Mouse (Mus musculus) limb, embryonic 14.5 days (tissue): Measurements from ENCODE around the gene BC067074. TPM values are rescaled to one million over a fixed set of nuclear protein-coding genes. Genes with fewer than 3 reads are reported as not detected.

Experiments
- ATAC-seq: fragments of 200-750 bp; cut with Nextera tagmentation; 2 replicates; pipeline ENCODE4 v1.8.0; 2017; ENCODE audit warnings: low read depth, moderate number of reproducible peaks, moderate TSS enrichment; ENCODE audit not compliant: low FRiP score
- DNase-seq: peaks from one replicate; pipeline ENCODE4 v3.0.0-alpha.2; 2015; ENCODE audit warnings: low spot score
- H3K27ac ChIP-seq: fragments of 300-500 bp; sonication (generic); replicated peaks from 2 replicates; pipeline ENCODE4 v1.5.1; 2014; ENCODE audit warnings: low read depth, mild to moderate bottlenecking, low read length, moderate library complexity, mixed read lengths
- H3K27me3 ChIP-seq: fragments of 300-500 bp; sonication (generic); 2 replicates; pipeline ENCODE4 v1.6.1; 2014; ENCODE audit warnings: low read length, mixed read lengths; ENCODE audit not compliant: control insufficient read depth, insufficient read depth
- H3K36me3 ChIP-seq: fragments of 300-500 bp; sonication (generic); 2 replicates; pipeline ENCODE4 v1.6.1; 2014; ENCODE audit warnings: mild to moderate bottlenecking, low read length, moderate library complexity, mixed read lengths; ENCODE audit not compliant: control insufficient read depth, insufficient read depth
- H3K4me1 ChIP-seq: fragments of 300-500 bp; sonication (generic); 2 replicates; pipeline ENCODE4 v1.6.1; 2014; ENCODE audit warnings: antibody characterized with exemption, low read length, mixed read lengths; ENCODE audit not compliant: control insufficient read depth, insufficient read depth
- H3K4me2 ChIP-seq: fragments of 300-500 bp; sonication (generic); replicated peaks from 2 replicates; pipeline ENCODE4 v1.6.1; 2014; ENCODE audit warnings: low read depth, mild to moderate bottlenecking, low read length, moderate library complexity; ENCODE audit not compliant: severe bottlenecking
- H3K4me3 ChIP-seq: fragments of 300-500 bp; sonication (generic); replicated peaks from 2 replicates; pipeline ENCODE4 v1.5.1; 2014; ENCODE audit warnings: low read length
- H3K9ac ChIP-seq: fragments of 300-500 bp; sonication (generic); 2 replicates; pipeline ENCODE4 v1.6.1; 2014; ENCODE audit warnings: mild to moderate bottlenecking, low read depth, low read length, moderate library complexity; ENCODE audit not compliant: severe bottlenecking
- H3K9me3 ChIP-seq: fragments of 300-500 bp; sonication (generic); 2 replicates; pipeline ENCODE4 v1.6.1; 2016; ENCODE audit warnings: low read length; ENCODE audit not compliant: control insufficient read depth
- POLR2A ChIP-seq: fragments of 200-500 bp; IDR thresholded peaks from 2 replicates; pipeline ENCODE4 v1.8.0; 2012; ENCODE audit warnings: inconsistent platforms, mild to moderate bottlenecking, moderate library complexity, borderline replicate concordance; ENCODE audit not compliant: insufficient read depth, insufficient read length; ENCODE audit errors: extremely low read depth
- WGBS: fragments of 180-500 bp; shearing (Covaris S2); extraction: QIAGEN DNeasy Blood & Tissue Kit; methylation state at CpG from one replicate; pipeline ENCODE4 v1.1.7; 2014; 5-methylcytosine and 5-hydroxymethylcytosine counted together
- polyA plus RNA-seq, 2 experiments: library from polyadenylated mRNA; depleted of rRNA in 1 of 2; stranded (reverse) in 1 of 2; unstranded in 1 of 2; fragments of >200 nt; fragmentation: Nextera tagmentation in 1 of 2; extraction: Ambion mirVana in 1 of 2; gene quantifications; 2 replicates each; pipeline versions ENCODE4 v1.2.1 to v1.2.3; 2012 to 2014

The BC067074 gene
- polyA plus RNA-seq, 2 experiments: 8.6 to 21.9 TPM

DNA sequence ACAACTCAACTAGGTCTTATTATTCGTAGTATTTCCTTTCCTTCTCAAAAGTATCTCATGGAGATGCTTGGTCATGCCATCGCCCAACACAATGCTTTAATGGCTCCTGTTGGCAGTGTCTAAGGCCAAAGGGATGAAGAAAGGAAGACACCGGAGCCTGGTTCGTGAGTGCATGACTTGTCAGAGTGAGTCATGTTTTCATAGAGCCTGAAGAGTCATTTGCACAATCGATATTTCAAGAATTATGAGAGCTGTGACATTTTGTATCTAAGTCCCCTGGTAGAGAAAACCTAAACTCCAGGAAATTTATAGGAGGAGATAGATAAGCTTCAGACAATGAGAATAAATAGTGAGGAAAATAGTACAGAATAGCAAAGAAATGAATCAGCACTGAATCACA is 33.7 kb upstream of the BC067074 start:
- ATAC-seq (no peak), DNase-seq (no peak)
- no peak overlapping the region for H3K27ac ChIP-seq
- H3K4me2 ChIP-seq: no peak overlapping the region
- H3K9ac ChIP-seq: no peak overlapping the region
- no peak for TF ChIP-seq POLR2A
- no peaks in the 10 kb centered on the region for H3K36me3 ChIP-seq
- no peaks in the 10 kb centered on the region for H3K9me3 ChIP-seq
- no peak overlapping the region for H3K4me3 ChIP-seq
- WGBS: 90% methylated on average over 5 of the region's 5 CpGs
- H3K27me3 ChIP-seq: no peaks in the 10 kb centered on the region
- no peaks in the 10 kb centered on the region for H3K4me1 ChIP-seq

DNA sequence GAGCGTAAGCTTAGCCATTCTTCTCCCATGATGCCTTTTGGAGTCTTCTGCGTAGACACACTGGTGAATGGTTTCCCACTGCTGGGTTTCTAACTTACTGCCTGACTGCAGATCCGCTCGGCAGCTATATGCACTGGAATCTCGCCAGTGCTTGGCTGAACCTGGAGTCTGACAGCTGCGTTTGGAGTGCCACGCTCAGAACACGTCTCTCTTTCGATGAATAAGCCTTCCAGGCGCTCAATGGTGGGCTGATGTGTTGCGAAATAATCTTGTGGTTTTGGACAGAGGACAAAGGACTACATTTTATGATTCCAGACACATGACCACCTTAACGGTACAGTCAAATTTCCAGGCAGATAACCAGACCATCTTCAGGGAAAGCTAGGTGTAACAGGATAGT is 30.1 kb upstream of the BC067074 start:
- 56% methylated on average over 12 of the region's 12 CpGs for WGBS

DNA sequence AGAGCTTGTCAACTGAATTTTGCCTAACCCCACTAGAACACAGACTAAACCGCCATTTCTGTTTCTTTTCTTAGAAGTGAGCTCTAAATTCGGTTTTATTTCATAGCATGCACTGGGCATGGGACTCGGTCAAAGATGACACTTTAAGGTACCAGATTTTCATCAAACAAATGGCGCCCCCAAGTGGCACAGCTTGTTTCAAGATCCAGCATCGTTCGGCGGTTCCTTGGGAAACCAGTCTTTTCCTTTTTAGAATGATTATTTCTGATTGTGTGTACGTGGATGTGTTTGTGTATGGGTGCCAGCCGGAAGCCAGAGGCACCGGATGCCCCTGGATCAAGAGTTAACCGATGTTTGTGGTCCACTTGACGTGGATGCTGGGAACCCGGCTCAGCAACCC is 27.7 kb upstream of the BC067074 start:
- H3K9ac ChIP-seq: no peak overlapping the region
- H3K9me3 ChIP-seq: no peaks in the 10 kb centered on the region
- H3K4me2 ChIP-seq: no peak overlapping the region
- ATAC-seq (no peak), DNase-seq (peak; percentile 73)
- WGBS: 27% methylated on average over 13 of the region's 13 CpGs
- no peak overlapping the region for H3K4me3 ChIP-seq
- no peak for TF ChIP-seq POLR2A
- H3K27me3 ChIP-seq: no peaks in the 10 kb centered on the region
- H3K36me3 ChIP-seq: no peaks in the 10 kb centered on the region
- no peak overlapping the region for H3K27ac ChIP-seq
- no peaks in the 10 kb centered on the region for H3K4me1 ChIP-seq

More for the DNA sequence above, 30.1 kb upstream of the BC067074 start:
- no peak overlapping the region for H3K27ac ChIP-seq
- H3K4me3 ChIP-seq: no peak overlapping the region
- no peaks in the 10 kb centered on the region for H3K9me3 ChIP-seq
- H3K4me2 ChIP-seq: no peak overlapping the region
- no peak for TF ChIP-seq POLR2A
- no peaks in the 10 kb centered on the region for H3K27me3 ChIP-seq
- no peaks in the 10 kb centered on the region for H3K4me1 ChIP-seq
- ATAC-seq (no peak), DNase-seq (peak; percentile 68)
- no peak overlapping the region for H3K9ac ChIP-seq
- no peaks in the 10 kb centered on the region for H3K36me3 ChIP-seq

DNA sequence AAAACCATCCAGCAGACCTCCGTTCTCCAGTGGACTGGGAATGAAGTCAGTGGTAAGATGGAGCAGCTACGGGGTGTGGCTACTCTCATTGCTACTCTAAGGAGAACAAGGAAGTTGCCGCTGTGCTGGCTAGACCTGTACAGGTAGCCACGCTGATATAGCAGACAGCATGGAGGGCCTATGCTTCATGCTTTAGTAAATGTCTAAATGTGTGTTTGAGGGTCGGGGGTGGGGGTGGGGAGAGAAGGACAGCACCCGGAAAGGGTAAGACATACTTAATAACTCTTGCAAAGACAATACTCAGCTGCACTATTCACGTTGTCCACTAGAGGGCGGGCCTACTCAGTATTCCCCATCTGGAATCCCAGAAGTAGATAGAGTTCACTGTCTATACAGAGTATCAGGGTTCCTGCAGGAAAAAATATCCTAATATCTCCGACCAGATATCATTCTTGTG is 26.4 kb upstream of the BC067074 start:
- ATAC-seq: no peak
- no peak overlapping the region for H3K4me3 ChIP-seq

DNA sequence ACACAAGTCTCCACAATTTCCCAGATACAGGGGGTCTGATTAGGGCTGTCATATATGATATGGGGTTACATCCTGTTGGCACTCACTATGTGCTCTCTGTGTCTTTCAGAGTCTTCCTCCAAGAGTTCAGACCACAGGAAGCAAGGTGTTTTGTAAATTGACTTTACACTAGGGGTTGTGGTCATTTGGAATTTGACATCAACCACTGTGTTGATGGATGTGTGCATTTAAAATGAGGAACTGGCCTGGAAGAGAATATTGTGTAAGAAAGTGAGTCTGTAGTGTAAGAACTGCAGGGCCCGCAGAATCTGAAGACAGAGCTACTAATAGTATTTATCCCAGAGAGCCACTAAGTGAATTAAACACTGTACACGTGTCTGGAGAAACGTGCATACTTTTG is 25.8 kb upstream of the BC067074 start:
- no peak for ATAC-seq
- H3K27ac ChIP-seq: no peak overlapping the region
- DNase-seq: no peak
- H3K4me3 ChIP-seq: no peak overlapping the region
- H3K9me3 ChIP-seq: no peaks in the 10 kb centered on the region
- no peaks in the 10 kb centered on the region for H3K4me1 ChIP-seq
- H3K9ac ChIP-seq: no peak overlapping the region
- no peak overlapping the region for H3K4me2 ChIP-seq
- H3K27me3 ChIP-seq: no peaks in the 10 kb centered on the region
- whole genome bisulfite sequencing: 92% methylated on average over 3 of the region's 3 CpGs
- H3K36me3 ChIP-seq: no peaks in the 10 kb centered on the region
- TF ChIP-seq POLR2A: no peak

More for the DNA sequence above, 26.4 kb upstream of the BC067074 start:
- H3K36me3 ChIP-seq: no peaks in the 10 kb centered on the region
- H3K4me1 ChIP-seq: no peaks in the 10 kb centered on the region
- H3K27ac ChIP-seq: no peak overlapping the region
- TF ChIP-seq POLR2A: no peak
- H3K4me2 ChIP-seq: 0 out of 2 replicates have a peak overlapping the region, but pooled peaks have one; percentile 9
- 30% methylated on average over 9 of the region's 9 CpGs for WGBS
- DNase-seq: peak; percentile 73
- no peaks in the 10 kb centered on the region for H3K27me3 ChIP-seq
- no peak overlapping the region for H3K9ac ChIP-seq
- no peaks in the 10 kb centered on the region for H3K9me3 ChIP-seq
